Mouse (Mus musculus) R1 (cell line): ENCODE measurements around the gene Pln.

ENCODE experiments used
- DNase-seq: peaks from one replicate; pipeline ENCODE4 v3.0.0-alpha.2; 2018; ENCODE audit warnings: low read depth, low spot score

Pln gene

GRCm38 (mm10) chr10:53364311-53364710 lies 26.8 kb downstream of the Pln start:
- DNase-seq: no peak

- DNase-seq: no peak
These were observed 29.8 kb downstream of the Pln start for GRCm38 (mm10) chr10:53367265-53367664.

GRCm38 (mm10) chr10:53373885-53374578 lies 36.6 kb downstream of the Pln start:
- no peak for DNase-seq

- no peak for DNase-seq
These were observed 39.6 kb downstream of the Pln start for GRCm38 (mm10) chr10:53377096-53377495.

GRCm38 (mm10) chr10:53378296-53378695 lies 40.8 kb downstream of the Pln start:
- DNase-seq: no peak

- DNase-seq: peak; percentile 58
These were observed 41.7 kb downstream of the Pln start for GRCm38 (mm10) chr10:53378981-53379708.

GRCm38 (mm10) chr10:53379709-53380106 lies 42.2 kb downstream of the Pln start, which contains the start of gene Cep85l:
Gene Cep85l (minus strand): TSS chr10:53379947.
- peak; percentile 89 for DNase-seq

- DNase-seq: no peak
These were observed 45.4 kb downstream of the Pln start for GRCm38 (mm10) chr10:53382696-53383365.

GRCm38 (mm10) chr10:53384896-53385295 lies 47.4 kb downstream of the Pln start:
- no peak for DNase-seq

- DNase-seq: no peak
These were observed 48.0 kb downstream of the Pln start for GRCm38 (mm10) chr10:53385438-53385837.

- no peak for DNase-seq
These were observed 50.9 kb downstream of the Pln start for GRCm38 (mm10) chr10:53388227-53388920.

- no peak for DNase-seq
These were observed 57.6 kb downstream of the Pln start for GRCm38 (mm10) chr10:53394923-53395629.
